Mouse (Mus musculus) hematopoietic stem cell, adult 5-6 weeks (primary cell): ENCODE results near the gene Zfp13. TPM values are rescaled to one million over a fixed set of nuclear protein-coding genes. Genes with fewer than 3 reads are reported as not detected.

Source experiments
- ATAC-seq, 2 experiments: fragments of 125-278 bp in 1 of 2; replicated peaks in 1 of 2; 2 replicates each; pipeline ENCODE4 v1.8.0; 2016 to 2017; ENCODE audit warnings: inconsistent platforms in 2 of 2, mild to moderate bottlenecking in 2 of 2, moderate number of reproducible peaks in 2 of 2, low read depth in 1 of 2, moderate TSS enrichment in 1 of 2; ENCODE audit not compliant: low FRiP score in 2 of 2, poor library complexity in 2 of 2, severe bottlenecking in 2 of 2, insufficient read depth in 1 of 2, low TSS enrichment in 1 of 2
- total RNA-seq: library from RNA; stranded (forward); fragments of 172-1452, 232-1000 nt; gene quantifications from 2 replicates; pipeline ENCODE4 v1.2.3, GENCODE M21; 2017

Zfp13 gene
- 0.25 TPM in 1 of 2 replicates, not detected in the other for total RNA-seq

DNA sequence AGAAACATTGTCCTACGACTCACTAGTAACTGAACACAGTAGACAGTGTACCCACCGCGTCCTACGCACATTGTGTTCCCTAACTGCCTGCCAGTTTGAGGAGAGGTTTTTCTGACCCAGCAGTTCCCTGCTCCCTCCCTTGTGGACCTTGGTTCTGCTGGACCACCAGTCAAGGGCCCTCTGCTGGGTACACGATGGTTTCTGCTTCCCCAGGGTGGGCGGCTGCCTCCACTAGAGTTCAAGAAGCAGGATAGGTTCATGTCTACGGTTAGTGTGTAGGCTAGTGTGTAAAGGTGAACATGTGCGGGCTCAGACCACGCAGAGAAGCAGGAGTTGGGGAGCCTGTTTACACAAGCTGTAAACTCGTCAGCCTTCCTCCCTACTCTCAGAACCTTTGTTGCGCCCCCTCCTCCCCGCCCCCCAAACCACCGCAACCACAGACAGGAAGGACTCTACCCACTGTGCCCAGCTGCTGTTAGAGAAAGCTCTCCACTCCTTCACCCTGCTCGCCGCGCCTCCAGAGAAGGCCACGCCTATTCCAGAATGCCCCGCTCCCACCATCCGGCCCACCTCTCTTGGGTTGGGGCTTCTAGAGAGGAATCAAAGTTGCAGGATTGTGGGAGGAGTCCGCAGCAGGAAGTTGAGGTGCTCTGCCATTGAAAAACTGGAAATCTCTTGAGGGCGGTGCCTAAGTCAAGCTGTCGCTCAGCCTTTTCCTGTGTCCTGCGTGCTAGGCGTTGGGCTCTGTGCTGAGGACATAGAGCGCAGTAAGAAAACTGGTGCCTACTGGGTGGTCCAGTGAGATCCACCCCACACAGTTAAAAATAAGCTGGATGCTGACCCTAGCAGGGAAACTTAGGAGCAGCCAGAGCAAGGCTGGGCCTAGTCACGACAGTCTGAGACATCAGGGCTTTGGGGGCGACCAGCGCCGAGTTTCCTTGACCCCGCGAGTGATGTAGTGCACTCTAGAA, at the start of gene Zfp13:
Gene Zfp13 (minus strand): TSS at position 906 of the 971 bp plus-strand sequence.
- ATAC-seq = peak; percentile 96

DNA sequence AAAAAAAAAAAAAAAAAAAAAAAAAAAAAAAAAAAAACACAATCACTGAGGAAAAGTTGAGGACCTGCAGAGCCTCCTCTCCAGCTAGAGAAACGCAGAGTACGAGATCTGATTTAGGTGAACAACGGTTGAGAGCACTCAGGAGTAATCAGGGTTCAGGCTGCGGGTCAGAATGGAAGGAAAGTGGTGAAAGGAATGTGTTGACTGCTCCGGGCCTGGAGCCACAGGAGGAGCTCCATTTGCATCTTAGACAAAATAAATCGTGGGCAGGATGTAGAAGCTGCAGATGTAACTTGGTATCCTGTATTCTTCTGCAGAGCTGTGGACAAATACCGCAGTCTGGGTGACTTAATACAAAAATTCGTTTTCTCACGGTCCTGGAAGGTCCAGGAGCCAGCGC, 46.6 kb upstream of the Zfp13 start:
- no peak for ATAC-seq

DNA sequence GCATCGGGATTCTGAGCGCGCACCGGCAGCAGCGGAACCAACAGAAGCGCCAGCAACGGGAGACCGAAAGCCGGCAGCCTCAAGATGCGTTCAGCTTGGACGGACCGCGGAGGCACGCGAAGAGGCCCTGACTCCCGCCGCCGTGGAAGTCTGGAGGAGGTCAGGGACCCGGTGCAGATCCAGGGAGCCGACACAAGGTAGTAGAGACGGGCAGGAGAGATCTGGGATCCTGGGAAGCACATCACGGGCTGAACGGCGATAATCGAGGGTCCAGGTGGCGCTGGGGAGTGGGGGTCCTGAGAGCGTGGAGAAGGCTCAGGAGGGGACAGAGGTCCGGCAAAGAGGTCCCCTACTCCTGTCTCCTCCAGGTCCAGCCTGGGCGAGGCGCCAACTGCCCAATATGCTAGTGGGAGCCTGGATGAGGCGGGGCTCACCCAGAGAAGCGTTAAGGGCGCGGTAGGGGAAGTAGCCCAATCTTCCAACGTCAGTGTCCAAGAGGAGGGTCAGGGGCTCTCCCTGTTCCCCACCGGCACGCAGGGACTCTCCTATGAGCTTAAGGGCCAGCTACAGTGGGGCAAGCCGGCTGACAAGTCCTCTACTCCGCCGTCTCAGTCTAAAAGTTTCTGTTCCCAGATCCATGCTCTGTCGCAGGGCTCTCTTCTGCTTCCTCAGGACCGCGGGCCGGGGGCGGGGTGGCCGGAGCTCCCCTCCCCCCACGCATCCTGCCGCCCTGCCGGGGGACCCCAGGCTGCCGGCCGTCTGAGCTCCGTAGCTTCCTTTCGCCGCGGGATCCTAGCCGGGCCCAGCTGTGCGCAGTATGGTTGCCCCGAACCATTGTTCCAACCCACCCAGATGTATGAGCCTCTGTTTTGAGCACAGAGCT, 45.6 kb upstream of the Zfp13 start, which contains the start of gene Mmp25:
Gene Mmp25 (minus strand): TSS at position 665 of the 883 bp plus-strand sequence.
- ATAC-seq = peak; percentile 63 to 67

DNA sequence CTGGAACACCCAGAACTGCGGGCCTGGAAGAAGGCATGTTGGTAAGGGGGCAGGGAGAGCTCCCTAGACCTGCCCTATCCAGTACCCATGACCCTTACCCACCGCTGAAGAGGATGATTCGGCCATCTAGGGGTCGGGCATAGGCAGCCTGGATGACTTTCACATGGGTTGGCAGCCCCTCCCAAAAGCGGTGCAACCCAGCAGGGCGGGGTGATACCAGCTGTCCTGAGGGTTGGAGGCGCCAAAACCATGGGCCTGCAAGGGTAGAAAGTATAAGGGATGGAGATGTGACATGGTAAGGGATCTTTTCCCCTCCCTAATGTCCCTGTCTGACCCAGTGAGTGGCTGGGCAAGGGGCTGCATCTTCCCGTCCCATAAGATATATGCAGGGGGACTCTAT, 32.0 kb upstream of the Zfp13 start:
- ATAC-seq = no peak

DNA sequence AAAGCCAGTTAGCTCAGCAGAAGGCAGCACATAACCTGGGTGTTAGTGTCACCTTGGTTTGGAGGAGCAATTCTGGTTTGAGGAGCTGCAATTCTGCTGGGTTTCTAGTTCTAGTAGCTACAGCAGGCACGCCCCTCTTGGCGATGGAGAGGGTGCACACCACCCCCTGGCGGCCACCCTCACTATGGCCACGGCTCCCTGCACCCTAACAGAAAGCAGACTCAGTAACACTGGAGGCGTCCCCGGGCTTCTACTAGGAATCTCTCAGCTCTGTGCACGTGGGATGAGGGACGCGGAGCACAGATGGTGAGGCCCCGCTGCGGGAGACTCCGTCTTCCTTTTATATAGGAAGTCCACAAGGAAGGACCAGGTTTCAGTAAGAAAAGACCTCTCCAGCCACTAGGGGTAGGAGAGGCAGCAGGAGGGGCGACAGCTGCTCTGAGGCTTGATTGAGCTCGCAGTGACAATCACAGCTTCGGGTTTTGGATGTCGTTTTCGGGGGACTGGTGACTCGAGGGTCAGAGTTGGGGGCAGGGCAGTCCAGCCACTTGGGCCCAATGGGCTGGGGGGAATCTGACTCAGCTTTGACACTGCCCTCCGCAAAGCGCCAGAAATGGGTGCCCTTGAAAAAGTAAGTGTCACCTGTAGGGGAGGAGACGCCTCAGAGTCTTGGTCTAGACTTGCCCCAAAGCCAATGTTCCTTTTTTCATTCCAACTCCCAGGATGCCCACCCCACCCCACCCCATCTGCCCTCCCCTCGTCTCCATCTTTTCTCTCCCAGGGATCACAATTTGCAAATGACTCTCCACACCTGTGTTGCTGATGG, 31.1 kb upstream of the Zfp13 start:
- ATAC-seq = peak; percentile 97 to 98

DNA sequence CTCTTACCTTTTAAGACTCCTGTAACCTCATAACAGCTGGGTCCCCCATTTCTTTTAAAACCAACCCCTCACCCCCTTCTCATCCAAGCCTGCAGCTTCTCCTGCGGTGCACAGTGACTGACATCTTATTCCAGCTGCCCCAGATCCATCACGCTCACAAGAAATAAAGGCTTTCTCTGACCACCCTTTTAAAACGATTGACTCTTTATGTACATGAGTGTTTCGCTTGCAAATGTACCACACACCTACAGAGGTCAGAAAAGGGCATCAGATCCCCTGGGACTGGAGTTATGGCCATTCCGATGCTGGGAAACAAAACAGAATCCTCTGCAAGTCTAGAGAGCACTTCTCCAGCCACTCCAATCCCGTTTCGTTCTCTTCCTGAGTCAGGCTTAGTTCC, 28.5 kb upstream of the Zfp13 start:
- ATAC-seq = no peak

DNA sequence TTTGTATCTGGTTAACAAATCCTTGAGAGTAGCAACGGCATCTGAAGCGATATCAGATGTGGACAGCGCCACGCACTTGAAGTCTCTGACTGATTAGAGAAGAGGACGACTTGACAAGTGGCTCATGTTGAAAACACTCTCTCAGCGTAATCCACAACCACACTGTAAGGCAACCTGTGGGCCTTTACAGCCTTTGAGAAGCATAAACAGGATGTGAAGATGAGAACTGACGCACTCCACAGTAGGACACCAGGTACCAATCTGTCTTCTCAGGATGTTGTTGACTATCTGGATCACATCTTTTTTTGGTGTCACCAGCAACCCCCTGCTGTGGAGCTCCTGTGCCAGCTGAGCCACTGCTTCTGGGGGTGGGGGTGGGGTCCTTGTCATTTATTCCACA, 21.1 kb upstream of the Zfp13 start:
- no peak for ATAC-seq

DNA sequence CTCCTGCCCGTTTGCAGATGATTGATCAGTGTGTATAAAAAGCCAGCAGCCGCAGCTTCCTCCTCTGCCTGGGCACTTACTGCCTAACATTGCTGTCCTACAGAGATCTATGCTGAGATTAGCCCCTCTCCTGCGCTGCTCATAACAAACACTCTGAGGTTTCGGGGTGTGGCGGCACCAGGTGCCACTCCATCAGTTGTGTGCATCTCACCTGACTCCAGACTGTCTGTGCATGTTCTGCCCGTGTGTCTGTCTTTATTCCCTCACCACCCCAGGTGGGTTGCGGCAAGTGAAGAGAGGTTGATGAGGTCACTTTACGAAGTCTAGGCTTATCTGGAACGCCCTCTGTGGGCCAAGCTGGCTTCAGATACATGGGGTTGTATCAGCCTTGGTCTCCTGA, 17.8 kb upstream of the Zfp13 start:
- peak; percentile 93 for ATAC-seq

DNA sequence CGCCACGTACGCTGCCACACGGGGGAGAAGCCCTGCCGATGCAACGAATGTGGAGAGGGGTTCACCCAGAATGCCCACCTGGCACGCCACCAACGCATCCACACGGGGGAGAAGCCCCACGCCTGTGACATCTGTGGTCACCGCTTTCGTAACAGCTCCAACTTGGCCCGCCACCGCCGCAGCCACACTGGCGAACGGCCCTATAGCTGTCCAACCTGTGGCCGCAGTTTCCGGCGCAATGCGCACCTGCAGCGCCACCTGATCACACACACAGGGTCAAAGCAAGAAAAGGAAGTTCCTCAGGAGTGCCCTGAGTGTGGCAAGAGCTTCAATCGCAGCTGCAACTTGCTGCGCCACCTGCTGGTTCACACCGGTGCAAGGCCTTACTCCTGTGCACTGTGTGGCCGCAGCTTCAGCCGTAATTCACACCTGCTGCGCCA, 11.1 kb upstream of the Zfp13 start:
- peak; percentile 91 to 95 for ATAC-seq

DNA sequence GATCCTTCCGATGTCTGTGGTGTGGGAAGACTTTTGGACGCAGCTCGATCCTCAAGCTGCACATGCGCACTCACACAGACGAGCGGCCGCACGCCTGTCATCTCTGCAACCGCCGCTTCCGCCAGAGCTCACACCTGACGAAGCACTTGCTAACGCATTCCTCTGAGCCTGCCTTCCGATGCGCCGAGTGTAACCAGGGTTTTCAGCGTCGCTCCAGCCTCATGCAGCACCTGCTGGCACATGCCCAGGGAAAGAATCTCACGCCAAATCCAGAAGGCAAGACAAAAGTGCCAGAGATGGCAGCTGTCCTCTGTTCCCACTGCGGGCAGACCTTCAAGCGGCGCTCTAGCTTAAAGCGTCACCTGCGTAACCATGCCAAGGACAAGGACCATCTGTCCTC, 10.3 kb upstream of the Zfp13 start:
- ATAC-seq = no peak

DNA sequence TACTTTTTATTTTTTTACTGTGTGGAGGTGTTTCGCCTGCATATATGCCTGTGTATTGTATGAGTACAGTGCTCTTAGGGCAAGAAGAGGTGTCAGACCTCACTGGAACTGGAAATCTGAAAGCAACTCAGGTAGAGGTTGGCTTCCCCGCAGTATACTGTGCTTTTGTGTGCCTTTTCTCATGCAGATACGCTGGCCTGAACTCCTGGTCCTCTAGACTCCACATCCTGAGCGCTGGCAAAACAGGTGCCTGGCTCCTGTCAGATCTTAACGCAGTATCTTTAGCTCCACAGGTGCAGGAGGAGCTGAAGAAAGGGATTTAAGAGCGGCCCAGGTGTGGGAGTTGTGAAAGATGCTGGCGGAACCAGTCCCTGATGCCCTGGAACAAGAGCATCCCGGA, 5.9 kb upstream of the Zfp13 start:
- no peak for ATAC-seq

DNA sequence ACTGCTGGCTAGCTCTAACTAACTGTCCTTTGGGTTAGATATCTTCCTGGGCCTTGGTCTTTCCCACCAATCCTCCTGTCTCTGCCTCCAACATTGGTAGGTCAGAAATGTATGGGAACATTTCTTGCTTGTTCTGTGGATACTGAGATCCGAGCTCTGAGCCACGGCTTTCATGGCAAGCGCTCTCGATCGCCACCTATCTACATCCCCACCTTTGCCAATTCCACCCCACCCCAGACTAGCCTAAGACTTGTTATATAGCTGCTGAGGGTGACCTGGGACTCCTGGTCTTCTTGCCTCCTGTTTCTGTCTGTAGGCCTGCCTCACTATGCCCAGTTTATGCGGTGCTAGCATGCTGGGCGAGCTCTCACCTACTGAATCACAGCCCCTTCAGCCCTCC, 5.1 kb upstream of the Zfp13 start:
- no peak for ATAC-seq

DNA sequence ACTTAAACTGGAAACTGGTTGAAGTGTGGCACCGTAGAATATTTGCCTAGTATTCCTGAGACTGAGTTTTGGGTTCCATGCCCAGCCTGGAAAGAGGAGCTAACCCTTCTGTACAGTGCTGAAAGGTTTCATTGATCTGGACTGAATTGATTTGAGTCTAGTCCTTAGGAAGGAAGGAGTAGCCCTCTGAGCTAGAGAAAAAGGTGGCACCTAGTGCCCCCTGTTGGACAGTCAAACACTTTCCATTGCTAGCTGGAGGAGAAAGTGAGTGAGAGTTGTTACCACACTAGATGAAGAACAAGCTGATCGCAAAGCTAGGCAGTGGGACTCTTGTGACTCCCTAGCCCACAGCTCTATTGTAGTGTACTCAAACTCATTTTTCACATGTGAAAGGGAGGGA, 4.3 kb upstream of the Zfp13 start:
- no peak; a peak in 1 of 4 replicates for ATAC-seq

DNA sequence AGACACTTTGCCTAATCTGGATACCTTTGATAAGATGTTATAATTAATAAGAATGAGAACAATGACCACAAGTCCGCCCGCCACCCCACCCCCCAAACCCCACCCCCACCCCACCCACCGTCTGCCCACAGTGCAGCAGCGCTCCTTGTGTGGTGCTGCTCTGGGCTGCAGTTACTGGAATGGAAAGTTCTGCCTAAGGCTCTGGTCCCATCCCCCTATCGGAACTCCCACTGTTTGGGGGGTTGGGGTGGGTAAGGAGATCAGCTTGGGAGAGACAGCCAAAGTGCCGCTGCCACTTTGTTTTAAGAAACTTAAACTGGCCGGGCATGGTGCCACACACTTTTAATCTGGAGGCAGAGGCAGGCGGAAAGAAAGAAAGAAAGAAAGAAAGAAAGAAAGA, 3.8 kb upstream of the Zfp13 start:
- ATAC-seq = no peak

DNA sequence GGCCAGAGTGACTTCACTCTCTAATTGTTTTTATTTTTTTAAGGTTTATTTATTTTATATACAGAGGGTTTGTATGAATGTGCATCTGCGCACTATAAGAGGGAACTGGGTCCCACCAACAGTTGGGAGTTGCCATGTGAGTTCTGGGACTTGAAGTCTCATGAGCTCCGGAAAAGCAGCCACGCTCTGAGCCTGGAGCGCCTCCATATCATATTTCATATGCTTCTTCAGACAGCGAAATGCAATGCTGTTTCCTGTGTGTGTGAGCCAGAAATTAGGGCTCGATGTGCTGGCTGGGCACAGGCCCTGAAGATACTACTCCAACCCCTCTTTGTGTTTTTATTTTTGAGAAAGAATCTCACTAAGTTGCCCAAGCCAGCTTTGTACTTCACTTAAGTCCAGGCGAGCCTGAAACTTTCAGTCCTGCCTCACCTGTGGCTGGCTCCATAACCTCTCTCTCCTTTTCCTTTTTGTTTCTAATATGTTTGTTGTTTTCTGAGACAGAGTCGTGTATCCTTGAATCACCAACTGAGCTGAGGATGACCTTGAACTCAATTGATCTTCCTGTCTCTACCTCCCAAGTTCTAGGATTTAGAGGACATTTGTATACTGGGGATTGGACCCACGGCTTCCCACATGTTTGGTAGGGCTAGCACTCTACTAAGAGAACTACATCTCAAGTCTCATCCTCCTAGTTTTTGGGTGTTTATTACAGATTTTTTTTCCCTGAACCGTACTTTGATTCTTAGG, 2.7 kb upstream of the Zfp13 start:
- ATAC-seq = no peak
